Mouse (Mus musculus) brain, embryonic 18.5 days (tissue): ENCODE data around the gene Ube2cbp.
A peak's percentile ranks its signal among the peaks of the same experiment; 100 is the strongest.

Experiments
- DNase-seq: peaks from one replicate; pipeline ENCODE4 v3.0.0-alpha.2; 2012; ENCODE audit warnings: low read depth, low spot score

Gene Ube2cbp

DNA sequence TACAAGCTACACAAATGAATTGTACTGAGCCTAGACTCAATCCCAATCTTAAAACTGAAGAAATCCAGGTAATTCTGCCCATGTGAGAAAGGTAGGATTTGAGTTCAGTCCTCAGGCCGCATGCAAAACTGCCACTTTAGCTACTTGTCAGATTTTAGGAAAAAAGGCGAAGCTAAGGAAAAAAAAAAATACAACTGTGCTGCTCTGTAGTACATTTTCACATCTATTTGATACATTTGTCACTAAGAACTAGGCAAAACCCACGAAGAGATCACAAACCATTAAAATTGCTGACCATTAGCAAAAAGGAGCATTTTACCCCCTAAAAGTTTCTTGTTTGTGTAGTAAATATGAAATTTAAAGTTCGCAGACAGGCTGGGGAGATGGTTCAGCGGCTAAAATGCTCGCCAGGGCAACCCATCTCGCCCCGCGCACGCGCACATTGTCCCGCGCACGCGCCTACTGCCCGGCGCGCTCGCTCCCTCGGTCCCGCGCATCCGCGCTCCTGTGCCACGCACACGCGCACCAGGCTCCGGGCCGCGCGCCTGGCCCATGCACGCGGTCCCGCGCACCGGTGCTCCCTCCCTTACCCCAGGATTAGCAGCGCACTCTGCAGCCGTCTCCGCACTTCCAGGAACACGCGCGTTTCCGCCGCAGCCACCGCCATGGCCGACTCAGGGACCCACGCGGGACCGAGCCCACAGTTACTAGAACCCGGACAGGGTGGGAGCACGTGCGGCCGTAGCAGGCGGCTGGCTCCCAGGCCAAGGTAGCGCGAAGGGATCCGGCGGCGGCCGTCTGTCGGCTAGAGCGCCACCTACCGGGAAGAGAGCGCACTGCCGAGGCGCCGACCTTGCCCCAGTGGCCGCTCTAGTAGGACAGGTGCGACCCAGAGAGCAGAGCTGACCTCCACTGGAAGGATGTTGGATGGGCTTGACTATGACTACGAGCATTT, at the start of gene Ube2cbp:
Ube2cbp (minus strand) TSS at position 800 of the 955 bp plus-strand sequence.
- DNase-seq = peak; percentile 64

DNA sequence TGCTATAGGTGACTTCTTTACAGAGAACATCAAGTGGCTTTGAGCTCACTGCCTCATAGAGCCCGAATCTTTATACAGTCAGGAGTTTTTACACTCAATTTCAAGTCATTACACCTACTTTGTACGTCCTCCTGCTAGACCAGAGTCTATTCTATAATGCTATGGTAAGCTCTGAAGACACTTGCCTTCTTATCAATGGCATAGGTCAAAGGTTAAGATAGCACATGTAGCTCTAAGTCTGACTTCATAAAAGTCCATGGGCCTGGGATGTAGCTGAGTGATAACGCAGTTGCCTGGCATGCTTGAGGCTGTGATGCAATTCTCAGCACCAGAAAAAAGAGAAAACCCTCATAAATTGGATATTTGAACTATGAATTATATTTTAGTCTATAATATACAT, 49.6 kb upstream of the Ube2cbp start:
- DNase-seq = no peak

DNA sequence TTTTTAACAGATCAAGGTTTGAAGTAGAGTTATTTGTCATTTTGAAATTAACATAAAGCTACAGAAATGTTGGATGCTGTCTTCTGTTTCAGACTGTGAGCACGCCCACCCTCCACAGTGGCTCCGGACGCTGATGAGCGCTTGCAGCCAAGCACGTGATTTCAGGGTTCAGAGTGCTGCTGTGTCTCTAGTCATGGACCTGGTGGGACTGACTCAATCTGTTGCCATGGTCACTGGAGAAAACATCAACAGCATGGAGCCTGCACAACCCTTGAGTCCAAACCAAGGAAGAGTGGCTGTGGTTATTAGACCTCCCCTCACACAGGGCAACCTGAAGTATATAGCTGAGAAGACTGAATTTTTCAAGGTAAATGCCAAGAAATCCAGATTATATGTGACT, 49.0 kb upstream of the Ube2cbp start:
- no peak for DNase-seq

DNA sequence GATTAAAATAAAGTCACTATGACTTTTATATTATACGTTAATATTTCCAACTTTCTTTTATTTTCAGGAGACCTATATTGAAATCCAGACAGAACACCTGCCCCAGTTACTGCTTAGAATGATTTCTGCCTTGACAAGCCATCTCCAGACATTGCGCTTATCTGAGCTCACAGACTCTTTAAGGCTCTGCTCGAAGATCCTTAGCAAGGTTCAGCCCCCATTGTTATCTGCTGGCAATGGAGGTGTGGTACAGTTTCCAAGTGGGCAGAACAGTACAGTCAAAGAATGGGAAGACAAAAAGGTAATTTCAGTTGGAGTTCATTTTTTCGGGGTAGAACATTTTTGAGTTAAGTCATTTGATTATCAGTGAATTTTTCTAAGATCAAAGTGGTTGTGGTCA, 42.7 kb upstream of the Ube2cbp start:
- no peak for DNase-seq

DNA sequence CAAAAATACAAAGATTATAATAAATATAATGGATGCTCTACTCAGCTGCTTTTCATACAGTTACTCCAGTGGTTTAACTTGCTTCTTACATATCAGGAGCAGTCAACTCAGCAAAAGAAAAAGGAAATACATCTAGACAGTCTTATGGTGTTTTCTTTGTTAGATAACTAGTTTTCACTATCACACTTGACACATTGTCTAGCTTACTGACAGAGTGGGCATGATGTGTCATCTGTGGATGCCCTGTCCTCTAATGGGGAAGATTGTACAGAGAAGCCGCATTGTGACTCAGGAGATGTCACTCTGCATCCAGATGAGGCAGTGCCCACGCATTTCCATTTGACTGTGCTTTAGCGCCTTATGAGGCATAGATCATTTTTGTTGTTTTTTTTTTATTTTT, 34.3 kb upstream of the Ube2cbp start:
- no peak for DNase-seq

DNA sequence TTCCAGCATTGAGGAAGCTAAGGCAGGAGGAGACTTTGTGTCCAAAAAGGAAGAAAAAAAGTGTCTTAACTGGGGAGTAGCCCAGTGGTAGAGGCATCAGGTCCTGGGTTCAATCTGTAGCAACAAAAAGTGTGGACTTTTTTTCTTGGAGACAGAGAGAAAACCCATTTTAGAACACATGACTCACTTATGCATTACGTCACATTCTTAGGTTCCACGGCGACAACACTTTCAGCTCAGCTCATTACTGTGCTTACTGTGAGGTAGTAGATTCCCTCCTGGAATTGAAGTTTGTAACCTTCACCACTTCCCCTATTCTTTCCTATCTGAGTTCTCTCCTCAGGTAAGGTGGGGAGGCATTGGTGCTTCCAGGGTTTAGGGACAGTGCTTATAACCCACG, 31.5 kb upstream of the Ube2cbp start:
- DNase-seq = no peak

DNA sequence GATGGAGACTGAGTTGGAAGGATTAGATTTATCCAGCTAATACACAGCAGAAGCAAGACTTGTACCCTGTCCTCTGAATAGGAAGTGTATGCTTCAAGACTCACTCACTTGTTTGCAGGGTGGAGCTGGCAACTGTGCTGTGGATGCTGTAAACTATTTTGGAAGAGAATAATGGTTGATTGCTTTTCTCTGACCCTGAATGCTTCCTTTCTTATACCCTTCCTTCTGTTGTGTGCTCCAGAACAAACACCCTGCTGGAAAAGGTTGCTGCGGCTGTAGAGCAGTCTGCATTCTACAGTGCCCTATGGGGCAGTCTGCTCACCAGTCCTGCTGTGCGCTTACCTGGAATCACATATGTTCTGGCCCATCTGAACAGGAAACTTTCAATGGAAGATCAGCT, 27.0 kb upstream of the Ube2cbp start:
- no peak for DNase-seq

DNA sequence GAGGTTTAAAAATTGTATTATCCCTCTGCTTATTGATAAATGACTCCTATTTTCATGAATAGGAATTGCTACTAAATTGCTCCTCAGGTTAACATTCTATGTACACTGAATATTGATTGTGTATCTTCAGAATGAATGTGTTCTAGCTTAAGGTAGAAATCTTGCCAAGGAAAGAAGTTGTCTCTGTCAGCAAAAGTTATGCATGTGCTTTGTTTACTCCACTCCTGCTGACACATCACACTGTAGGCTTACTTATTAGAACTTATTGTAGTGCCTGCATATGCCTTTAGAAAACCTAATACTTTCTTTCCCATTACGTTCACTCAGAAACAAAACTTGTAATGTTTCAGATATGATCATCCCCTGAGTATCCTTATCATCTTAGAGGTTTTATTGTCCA, 17.5 kb upstream of the Ube2cbp start:
- DNase-seq = no peak

DNA sequence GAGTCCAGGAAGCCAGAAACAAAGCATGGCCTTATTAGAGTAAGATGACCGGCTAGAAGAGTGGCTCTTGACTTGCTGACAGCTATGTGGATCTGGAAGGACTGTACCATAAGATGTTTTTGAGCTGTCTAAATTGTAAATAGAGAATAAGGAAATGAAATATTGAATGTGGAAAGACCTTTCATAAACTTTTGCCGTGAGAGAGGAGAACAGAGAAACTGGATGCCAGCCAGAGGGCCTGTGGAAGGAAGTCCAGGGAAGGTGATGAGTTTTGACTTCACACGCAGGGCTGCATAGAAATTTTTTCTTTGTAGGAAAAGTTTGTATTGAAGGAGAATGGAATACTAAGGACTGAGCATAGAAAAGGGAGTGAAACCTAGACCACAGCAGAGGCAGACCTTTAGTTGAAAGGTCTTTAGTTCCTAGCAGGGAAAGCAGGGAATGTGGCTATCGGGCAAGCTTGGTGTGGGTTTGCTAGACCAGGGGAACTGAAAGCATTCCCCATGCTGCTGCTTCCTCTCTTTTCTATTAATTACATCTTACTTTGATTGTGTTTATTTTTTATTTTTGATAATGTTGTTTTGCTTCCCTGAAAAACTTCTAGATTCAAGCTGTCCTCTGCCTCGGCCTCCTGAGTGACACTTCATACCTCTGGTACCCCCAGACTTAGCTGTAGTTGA, 13.8 kb upstream of the Ube2cbp start:
- DNase-seq = no peak

DNA sequence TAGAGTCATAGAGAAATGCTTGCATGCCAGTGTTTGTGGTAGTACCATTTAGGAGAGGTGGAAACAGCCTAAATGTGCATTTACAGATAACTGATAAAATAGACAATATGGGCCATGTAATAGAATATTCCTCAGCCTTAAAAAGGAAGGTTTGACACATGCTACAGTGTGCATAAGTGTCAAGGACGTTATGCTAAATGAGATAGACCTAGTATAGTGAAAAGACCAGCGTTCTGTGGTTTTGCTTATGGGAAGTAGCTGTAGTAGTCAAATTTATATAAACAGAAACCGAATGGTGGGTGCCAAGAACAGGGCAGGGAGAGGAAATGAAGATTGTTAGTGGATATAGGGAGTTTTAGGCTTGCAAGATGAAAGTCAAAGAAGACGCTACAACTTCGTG, 12.0 kb upstream of the Ube2cbp start:
- no peak for DNase-seq

DNA sequence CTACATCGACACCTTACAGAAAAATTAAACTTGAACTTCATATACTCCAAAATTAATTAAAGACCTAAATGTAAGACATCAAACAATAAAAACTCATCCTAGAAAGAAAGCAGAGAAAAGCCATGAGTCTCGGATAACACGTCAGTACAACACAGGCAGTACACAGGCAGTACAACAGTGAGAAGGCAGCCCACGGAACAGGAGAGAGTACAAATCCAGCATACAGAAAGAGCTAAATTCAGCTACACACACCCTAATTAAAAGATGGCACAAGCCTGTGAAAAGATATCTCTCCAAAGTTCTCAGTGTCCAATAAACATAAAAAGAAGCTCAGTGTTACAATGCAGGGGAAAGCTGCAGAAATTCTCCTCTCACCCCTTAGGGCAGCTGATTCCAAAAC, 11.2 kb upstream of the Ube2cbp start:
- DNase-seq = no peak

DNA sequence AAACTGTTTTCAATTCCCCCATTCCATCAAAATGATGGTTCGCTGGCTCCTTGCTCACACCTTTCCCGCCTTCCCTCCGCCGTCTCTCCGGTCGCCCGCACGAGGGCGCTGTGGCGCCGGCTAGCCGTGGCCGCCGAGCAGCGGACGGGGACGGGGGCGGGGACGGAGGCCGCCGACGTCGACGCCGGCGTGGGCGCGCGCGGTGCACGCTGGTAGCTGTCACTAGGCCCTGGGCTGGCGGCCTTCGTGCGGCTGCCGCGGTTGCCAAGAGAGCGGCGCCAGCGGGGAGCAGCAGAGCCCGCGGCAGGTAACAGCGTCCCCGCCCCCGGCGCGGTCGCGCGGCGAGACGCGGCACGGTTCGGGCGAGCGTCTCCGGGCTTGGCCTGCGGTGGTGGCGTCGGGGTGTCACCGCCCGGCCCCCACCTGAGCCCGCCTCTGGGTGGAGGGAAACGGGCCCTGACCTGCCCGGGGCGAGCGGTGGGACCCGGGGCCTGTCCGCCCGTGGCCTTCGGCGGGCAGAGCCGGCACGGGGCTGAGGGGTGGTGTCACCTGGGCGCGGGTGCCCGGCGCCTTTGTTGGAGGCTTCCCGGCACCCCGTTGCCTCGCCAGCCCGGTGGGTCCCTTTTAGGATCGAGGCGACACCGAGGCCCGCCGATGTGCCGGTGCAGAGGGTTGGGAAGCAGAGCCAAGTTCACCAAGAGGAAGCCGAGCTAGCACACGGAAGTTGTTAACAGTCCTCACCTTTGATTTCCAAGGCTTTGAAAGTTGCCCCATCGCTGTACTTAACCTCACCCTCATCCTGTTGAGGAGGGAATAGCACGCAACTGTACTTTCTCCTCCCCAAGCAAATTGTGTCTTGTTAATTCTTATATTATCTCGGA, 2.5 kb upstream of the Ube2cbp start, which contains the start of gene Dop1a:
Dop1a (plus strand) TSS at position 165 of the 881 bp plus-strand sequence.
- DNase-seq = peak; percentile 78

DNA sequence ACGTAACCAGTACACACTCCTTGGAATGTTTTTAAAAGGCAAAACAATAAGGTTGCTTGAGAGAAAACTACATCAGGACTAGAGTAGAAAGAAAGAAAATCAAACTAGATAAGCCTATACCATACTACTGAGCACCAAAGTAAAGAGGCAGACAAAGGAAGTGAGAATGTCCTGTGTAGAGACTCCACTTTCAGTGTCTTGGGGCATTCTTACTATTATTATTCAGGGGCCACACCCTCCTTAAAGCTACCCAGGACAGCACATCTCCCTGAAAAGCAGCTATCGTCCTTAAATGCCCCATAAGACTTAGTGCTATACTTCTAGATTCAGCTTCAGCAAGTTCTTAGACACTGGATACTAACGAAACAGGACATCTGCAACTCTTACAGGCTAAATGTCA, 11.1 kb downstream of the Ube2cbp start:
- DNase-seq = no peak

DNA sequence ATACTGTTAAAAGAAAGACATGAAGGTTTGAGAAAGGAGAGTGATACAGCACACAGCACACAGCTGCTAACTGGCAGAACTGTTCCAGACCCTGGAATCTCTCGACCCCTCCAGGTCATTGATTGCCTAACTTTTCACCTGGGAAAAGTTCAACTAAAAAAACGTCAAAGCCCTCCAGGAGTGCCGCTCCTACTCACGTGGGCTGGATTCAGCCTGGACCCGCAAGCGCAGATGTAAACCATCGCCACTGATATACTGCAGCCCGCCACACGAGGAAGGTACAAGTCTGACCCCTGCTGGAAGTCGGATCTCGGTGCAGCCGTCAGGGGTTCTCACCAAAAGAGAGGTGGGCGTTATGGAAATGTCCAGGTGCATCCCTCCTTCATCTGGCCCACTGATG, 13.1 kb downstream of the Ube2cbp start:
- DNase-seq = no peak

DNA sequence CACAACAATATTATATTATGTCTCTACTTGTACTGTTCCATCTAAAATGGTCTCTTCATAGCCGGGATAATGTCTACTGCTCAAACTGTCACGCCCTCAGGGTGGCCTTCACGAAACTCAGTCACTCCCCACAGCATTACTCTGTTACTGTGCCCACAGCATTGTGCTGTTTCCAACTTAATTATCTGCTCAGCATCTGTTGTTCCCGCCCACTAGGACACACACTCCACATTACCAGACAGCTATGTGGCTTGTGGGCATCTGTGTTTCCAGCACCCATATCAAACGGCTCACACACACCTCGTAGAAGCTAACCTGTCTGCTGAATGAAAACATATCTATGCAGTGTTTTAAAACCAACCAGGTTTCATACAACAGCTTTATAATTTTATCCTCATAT, 13.7 kb downstream of the Ube2cbp start:
- no peak for DNase-seq

DNA sequence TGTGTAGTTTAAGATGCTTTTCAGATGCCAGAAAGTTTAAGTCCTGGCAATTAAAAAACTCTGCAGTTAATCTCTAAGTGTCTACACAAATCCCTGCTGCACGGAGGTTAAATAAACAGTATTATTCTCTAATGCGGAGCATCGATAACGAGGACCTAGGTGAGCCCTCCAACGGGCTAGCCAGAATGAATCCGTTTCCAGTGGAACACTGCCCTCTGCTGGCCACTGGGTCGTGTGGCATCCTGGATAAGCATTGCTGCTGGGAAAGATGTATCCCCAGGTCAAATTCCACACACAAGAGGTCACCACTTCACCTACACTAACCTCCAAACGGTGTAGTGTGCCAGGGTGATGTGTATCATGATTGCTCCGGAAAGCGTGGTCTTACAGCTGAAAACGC, 15.2 kb downstream of the Ube2cbp start:
- DNase-seq = no peak

DNA sequence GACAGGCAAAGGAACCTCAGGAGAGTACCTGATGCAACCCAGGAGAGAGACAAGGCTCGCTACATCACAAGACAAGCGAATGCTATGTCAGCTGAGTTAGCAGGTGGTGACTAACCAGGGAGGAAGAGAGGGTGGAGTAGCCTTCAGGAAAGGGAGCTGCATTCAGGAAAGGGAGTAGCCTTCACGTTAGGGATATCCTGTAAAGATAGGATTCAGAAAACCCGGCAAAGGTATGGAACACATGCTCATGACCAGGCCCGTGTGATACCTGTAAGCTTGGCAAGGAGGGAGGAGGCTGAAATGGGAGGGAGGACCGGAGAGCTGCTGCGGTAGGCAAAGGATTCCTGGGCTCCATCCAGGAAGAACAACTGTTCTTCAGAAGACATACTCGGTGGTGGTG, 17.3 kb downstream of the Ube2cbp start:
- DNase-seq = no peak

DNA sequence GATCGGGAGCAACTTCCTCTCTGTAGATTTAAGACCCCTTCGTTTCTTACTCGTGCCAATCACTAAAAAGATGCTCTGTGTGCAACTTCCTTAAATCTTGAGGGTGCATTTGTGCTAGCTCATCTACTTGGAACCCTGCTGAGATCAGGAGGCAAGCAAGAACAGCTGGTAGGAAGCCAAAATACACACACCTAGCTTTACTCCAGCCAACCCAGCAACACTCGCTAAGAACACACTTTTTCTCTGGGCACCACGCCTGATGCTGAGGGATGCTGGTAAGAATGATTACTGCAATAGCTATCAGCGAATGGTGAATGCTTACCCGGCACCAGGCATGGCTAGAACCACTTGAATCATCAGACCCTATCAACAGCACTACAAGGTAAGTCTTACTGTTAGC, 17.9 kb downstream of the Ube2cbp start:
- no peak for DNase-seq

DNA sequence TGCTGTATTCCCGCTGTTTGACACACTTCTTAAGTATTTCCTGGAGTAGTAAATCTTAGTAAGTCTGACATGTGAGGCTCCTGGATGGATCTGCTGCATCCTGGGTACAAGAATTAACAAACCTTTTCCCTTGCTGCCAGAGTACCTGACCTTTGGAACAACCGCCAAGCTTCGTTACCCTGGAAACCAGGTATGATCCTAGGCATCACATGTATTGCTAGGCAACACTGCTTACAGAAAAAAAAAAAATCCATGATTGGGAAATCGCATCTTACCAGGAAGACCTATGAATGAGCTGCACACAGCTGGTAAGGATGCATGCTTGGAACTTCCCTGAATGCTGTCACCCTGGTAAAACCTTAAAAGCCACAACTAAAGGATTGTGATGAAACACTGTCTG, 22.5 kb downstream of the Ube2cbp start:
- DNase-seq = no peak

DNA sequence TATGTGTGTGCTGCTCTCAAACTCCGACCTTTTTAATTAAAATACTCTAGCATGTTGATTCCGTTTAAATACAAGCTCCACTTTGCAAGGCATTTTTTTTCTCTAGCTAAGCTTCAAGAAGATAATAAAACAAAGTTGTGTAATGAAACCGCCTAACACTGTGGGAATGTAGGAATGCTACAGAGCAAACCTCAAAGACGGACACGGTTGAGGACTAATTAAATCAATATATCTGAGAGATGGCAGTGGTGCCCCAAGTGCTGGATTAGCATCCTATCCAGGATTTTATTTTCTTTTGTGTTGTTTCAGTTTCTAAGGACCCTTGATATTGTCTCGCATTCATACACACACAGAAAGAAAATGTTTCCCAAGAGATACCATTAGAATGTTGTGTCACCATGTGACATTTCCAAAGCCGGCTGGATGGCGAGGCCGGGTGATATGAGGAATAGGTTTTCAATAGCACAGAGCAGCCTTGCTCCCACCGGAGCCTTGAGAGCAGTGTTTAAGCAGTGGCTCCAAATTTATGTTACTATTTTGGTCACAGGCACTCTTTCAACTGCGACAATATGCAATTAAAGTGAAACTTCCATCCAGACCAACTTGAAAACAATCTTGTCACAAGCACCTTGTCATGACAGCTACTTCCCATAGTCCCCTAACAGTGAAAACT, 26.3 kb downstream of the Ube2cbp start:
- no peak for DNase-seq

DNA sequence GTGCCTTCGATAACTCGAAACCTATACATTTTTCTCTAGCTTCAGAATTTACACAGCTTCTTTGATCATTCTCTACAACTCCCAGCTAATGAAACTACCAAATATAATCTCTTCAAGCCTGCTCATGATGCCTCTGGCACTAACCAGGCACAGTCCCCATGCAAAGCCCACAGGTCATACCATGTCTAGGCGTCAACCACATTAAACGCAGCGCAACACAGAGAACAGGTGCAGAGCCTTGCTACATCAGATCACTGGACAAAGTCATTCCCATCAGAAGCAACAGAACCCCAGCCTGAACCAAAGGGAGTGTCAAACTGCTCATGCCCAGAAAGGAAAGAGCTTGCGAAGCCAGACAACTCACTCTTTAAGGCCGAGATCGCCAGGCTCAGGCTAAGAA, 28.1 kb downstream of the Ube2cbp start:
- no peak for DNase-seq
